22 mouse cellular contexts compared by ENCODE assay signal in the genomic region with DNA sequence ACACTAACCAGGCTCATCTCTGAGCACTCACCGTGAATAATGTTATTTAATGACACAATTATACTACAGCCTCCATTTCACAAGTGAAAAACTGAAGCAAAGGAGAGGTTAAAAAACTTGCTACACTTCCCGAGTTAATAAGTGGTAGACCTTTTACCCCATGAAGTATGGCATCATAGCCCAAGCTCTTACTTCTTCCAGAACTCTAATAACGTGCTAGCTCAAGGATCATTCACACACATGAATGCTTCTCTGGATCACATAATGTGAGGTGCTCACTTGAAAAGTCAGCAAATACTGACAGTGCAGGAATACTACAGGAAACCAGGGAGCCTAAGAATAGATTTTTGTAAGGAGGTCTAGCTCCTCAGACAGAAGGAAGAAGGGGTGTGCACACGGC. TPM values are rescaled to one million over a fixed set of nuclear protein-coding genes. Genes with fewer than 3 reads are reported as not detected.
"Had no signal": no experiment of that assay in that cellular context is flagged by ENCODE, and none has a peak within 500 bp of the region (broad histone marks: within the 10 kb centered on the region; RNA-seq: fewer than 3 reads in every experiment).

No protein-coding gene starts in this region.

- H3K27ac ChIP-seq: kidney, postnatal 0 days; left cerebral cortex, adult 2 months; liver, embryonic 15.5 days; midbrain, embryonic 10.5 days; midbrain, embryonic 13.5 days; neural tube, embryonic 13.5 days; stomach, embryonic 15.5 days had no signal

- H3K36me3 ChIP-seq: liver, embryonic 15.5 days; midbrain, embryonic 10.5 days; midbrain, embryonic 13.5 days; neural tube, embryonic 13.5 days; stomach, embryonic 15.5 days had no signal

- ATAC-seq: intestine, postnatal 0 days; midbrain, embryonic 13.5 days; midbrain, embryonic 16.5 days had no signal

- H3K4me1 ChIP-seq: liver, embryonic 15.5 days; midbrain, embryonic 13.5 days; neural tube, embryonic 13.5 days; stomach, embryonic 15.5 days had no signal

- H3K4me2 ChIP-seq: liver, embryonic 11.5 days; liver, embryonic 15.5 days; lung, embryonic 14.5 days; midbrain, embryonic 13.5 days; neural tube, embryonic 13.5 days; stomach, embryonic 15.5 days had no signal

- H3K9ac ChIP-seq: liver, embryonic 15.5 days; lung, embryonic 14.5 days; midbrain, embryonic 13.5 days; neural tube, embryonic 13.5 days; stomach, embryonic 15.5 days had no signal

- H3K27me3 ChIP-seq: megakaryocyte, embryonic 14.5 days; midbrain, embryonic 13.5 days; neural tube, embryonic 13.5 days; stomach, embryonic 15.5 days had no signal

- H3K9me3 ChIP-seq: liver, embryonic 15.5 days; midbrain, embryonic 10.5 days; midbrain, embryonic 13.5 days; neural tube, embryonic 13.5 days; stomach, embryonic 15.5 days had no signal

- DNase-seq: kidney, adult 2 months; kidney, postnatal 36 days; layer of hippocampus, postnatal 36 days; lung, embryonic 14.5 days; retina, postnatal 1 day; right cerebral cortex, postnatal 25 days; spleen, adult 18-20 months; thymus, postnatal 25 days had no signal

- H3K4me3 ChIP-seq: left cerebral cortex, adult 2 months; liver, embryonic 15.5 days; megakaryocyte, embryonic 14.5 days; midbrain, embryonic 10.5 days; midbrain, embryonic 13.5 days; myocyte; neural tube, embryonic 13.5 days; stomach, embryonic 15.5 days had no signal

RNA-seq across cellular contexts. Expression of a gene that starts 12.4 kb away (rescaled TPM):
- total RNA-seq: monocyte, adult 5-6 weeks; neutrophil, adult 5-6 weeks had no signal
